Mouse (Mus musculus) heart, adult 2 months (tissue): Measurements from ENCODE around the gene Hrh2. TPM values are rescaled to one million over a fixed set of nuclear protein-coding genes. Genes with fewer than 3 reads are reported as not detected.

Experiments used
- DNase-seq, 2 experiments: peaks; one replicate each; pipeline ENCODE4 v3.0.0; 2021
- H3K27ac ChIP-seq: fragments of 200-600 bp; 2 replicates; pipeline ENCODE4 v1.8.1; 2022
- H3K27me3 ChIP-seq: fragments of 200-500 bp; 2 replicates; pipeline ENCODE4 v1.6.1; 2012; ENCODE audit warnings: mild to moderate bottlenecking, low read length, inconsistent platforms, mixed read lengths; ENCODE audit not compliant: control insufficient read depth, insufficient read depth
- H3K36me3 ChIP-seq: fragments of 200-500 bp; 2 replicates; pipeline ENCODE4 v1.6.1; 2012; ENCODE audit warnings: low read length, inconsistent platforms; ENCODE audit not compliant: control insufficient read depth, insufficient read depth
- H3K4me1 ChIP-seq: fragments of 200-500 bp; 2 replicates; pipeline ENCODE4 v1.6.1; 2011; ENCODE audit warnings: low read length; ENCODE audit not compliant: control insufficient read depth, insufficient read depth
- H3K4me3 ChIP-seq: fragments of 200-600 bp; 2 replicates; pipeline ENCODE4 v1.8.1; 2022
- H3K79me2 ChIP-seq: fragments of 200-500 bp; replicated peaks from 2 replicates; pipeline ENCODE4 v1.6.1; 2012; ENCODE audit warnings: mild to moderate bottlenecking, inconsistent platforms, low read length, moderate library complexity, mixed read lengths; ENCODE audit not compliant: control insufficient read depth, insufficient read depth
- H3K9ac ChIP-seq: fragments of 200-500 bp; 2 replicates; pipeline ENCODE4 v1.6.1; 2012; ENCODE audit warnings: low read depth, mild to moderate bottlenecking, control low read depth, inconsistent platforms, low read length, mixed read lengths
- CTCF ChIP-seq: fragments of 200-600 bp; IDR thresholded peaks from 2 replicates; pipeline ENCODE4 v1.8.1; 2022; ENCODE audit warnings: antibody characterized with exemption, mild to moderate bottlenecking, moderate library complexity
- EP300 ChIP-seq: fragments of 200-500 bp; IDR thresholded peaks from 2 replicates; pipeline ENCODE4 v1.6.1; 2011; ENCODE audit warnings: low read depth, low read length, control low read depth; ENCODE audit not compliant: insufficient read depth
- POLR2A ChIP-seq: fragments of 200-500 bp; IDR thresholded peaks from 2 replicates; pipeline ENCODE4 v1.6.1; 2011; ENCODE audit warnings: mild to moderate bottlenecking, low read depth, low read length, control low read depth; ENCODE audit not compliant: insufficient read depth
- WGBS: fragments of 180-500 bp; shearing (Covaris S2); methylation state at CpG from one replicate; pipeline ENCODE4 v1.1.7; 2018; 5-methylcytosine and 5-hydroxymethylcytosine counted together
- intact Hi-C: fragments of 180-260 bp; cut with DNase I; formaldehyde crosslinking; loops from one replicate; pipeline ENCODE4 v1.15.1; 2025
- polyA plus RNA-seq: library from polyadenylated mRNA; depleted of rRNA; stranded (reverse); fragments of >200 nt; gene quantifications from 2 replicates; pipeline ENCODE4 v1.2.3, GENCODE M21; 2012
- total RNA-seq, 2 experiments: library from RNA; stranded (reverse); gene quantifications; 2 replicates each; pipeline ENCODE4 v1.2.3; 2021

Hrh2 gene
- total and polyA plus RNA-seq, 3 experiments, result 0.23 to 0.68 (median 0.34) TPM

DNA sequence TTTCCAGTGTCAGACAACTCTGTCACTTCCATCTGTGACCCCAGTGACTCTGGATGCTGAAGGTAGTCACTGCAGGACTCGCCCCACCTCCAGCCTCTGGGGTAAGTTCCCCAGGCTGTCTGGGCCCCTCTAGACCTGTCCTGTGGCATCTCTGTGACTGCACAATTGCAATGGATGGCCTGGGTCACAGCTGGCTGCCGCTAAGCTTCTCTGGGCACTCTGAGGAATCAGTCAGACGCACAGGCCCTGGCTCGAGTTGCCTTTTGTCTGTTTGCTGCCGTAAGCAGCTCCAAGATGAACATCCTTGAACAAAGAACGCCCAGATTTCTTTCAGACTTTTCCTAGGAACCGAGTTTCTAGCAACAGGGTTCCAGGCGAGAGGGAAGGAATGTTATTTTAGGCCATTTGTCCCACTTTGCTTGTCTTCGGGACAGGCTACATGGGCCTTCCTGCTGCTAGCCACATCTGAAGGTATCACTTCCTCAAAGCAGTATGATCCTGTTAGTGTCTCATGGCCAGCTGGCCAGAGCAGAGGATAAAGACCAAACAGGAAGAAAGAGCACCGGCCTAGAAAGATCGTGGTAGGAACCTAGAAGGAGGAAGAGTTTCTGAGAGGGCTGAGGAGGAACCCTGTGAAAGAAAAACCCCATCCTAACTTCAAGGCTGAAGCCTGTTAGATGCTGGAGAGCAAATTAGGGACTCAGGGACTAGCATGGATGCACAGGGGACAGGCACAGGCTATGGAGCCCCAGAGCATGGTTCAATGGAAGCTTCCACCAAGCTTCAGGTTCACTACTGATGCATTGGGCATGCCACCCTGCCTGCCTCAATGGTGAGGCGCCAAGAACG is 31.2 kb downstream of the Hrh2 start:
- Histone ChIP-seq H3K27ac (peak overlapping the region; percentile 15), H3K4me3 (no peak overlapping the region), H3K9ac (no peak overlapping the region), H3K79me2 (no peaks in the 10 kb centered on the region), H3K27me3 (no peaks in the 10 kb centered on the region), H3K4me1 (peaks cover 1% of the 10 kb centered on the region), H3K36me3 (no peaks in the 10 kb centered on the region)
- intact Hi-C loops, result loop anchor here (10.0 kb wide), 1 partner anchor 448 kb away; no protein-coding TSS in a partner anchor
- TF ChIP-seq CTCF (no peak), POLR2A (no peak), EP300 (no peak)
- DNase-seq, result peak in 1 of 2 experiments; percentile 48
- 67% methylated on average over 13 of the region's 13 CpGs for WGBS

GRCm38 (mm10) chr13:54227916-54228483 is 36.1 kb downstream of the Hrh2 start:
- no peak overlapping the region for H3K4me3 ChIP-seq
- 17% methylated on average over 13 of the region's 13 CpGs for WGBS
- TF ChIP-seq CTCF, result peak; percentile 85
- TF ChIP-seq EP300, result no peak
- no peak overlapping the region for H3K9ac ChIP-seq
- no peaks in the 10 kb centered on the region; the same call in 1 of the 2 replicates for H3K4me1 ChIP-seq
- H3K27me3 ChIP-seq, result no peaks in the 10 kb centered on the region
- no peaks in the 10 kb centered on the region for H3K79me2 ChIP-seq
- no peaks in the 10 kb centered on the region for H3K36me3 ChIP-seq
- no peak overlapping the region for H3K27ac ChIP-seq
- intact Hi-C loops, result loop anchor here (1.0 to 10.0 kb wide), 3 partner anchors 56 to 453 kb away; no protein-coding TSS in a partner anchor
- DNase-seq, result peak; percentile 55 to 57

GRCm38 (mm10) chr13:54230081-54230480 is 38.2 kb downstream of the Hrh2 start:
- Histone ChIP-seq H3K27ac (no peak overlapping the region), H3K4me1 (no peaks in the 10 kb centered on the region; the same call in 1 of the 2 replicates), H3K27me3 (no peaks in the 10 kb centered on the region), H3K4me3 (no peak overlapping the region), H3K79me2 (no peaks in the 10 kb centered on the region), H3K9ac (no peak overlapping the region), H3K36me3 (no peaks in the 10 kb centered on the region)
- DNase-seq, result no peak
- TF ChIP-seq CTCF (no peak), EP300 (no peak), POLR2A (no peak)
- intact Hi-C loops, result no loop called here
- WGBS, result 93% methylated on average over 6 of the region's 6 CpGs

GRCm38 (mm10) chr13:54231868-54232267 is 39.9 kb downstream of the Hrh2 start:
- Histone ChIP-seq H3K4me3 (no peak overlapping the region), H3K9ac (no peak overlapping the region), H3K79me2 (no peaks in the 10 kb centered on the region), H3K4me1 (no peaks in the 10 kb centered on the region; the same call in 1 of the 2 replicates), H3K27me3 (no peaks in the 10 kb centered on the region), H3K36me3 (peaks cover 2% of the 10 kb centered on the region; the same call in 1 of the 2 replicates), H3K27ac (no peak overlapping the region)
- DNase-seq, result no peak
- TF ChIP-seq EP300 (no peak), POLR2A (no peak), CTCF (no peak)
- intact Hi-C loops, result no loop called here
- WGBS, result 69% methylated on average over 10 of the region's 10 CpGs

GRCm38 (mm10) chr13:54237512-54237911 is 45.6 kb downstream of the Hrh2 start:
- Histone ChIP-seq H3K4me3 (no peak overlapping the region), H3K4me1 (no peaks in the 10 kb centered on the region; the same call in 1 of the 2 replicates), H3K27me3 (no peaks in the 10 kb centered on the region), H3K27ac (no peak overlapping the region), H3K36me3 (peaks cover 2% of the 10 kb centered on the region; the same call in 1 of the 2 replicates), H3K9ac (no peak overlapping the region), H3K79me2 (no peaks in the 10 kb centered on the region)
- DNase-seq, result no peak
- WGBS, result 66% methylated on average over 6 of the region's 6 CpGs
- TF ChIP-seq POLR2A, result no peak
- intact Hi-C loops, result no loop called here
